In the genomic region with DNA sequence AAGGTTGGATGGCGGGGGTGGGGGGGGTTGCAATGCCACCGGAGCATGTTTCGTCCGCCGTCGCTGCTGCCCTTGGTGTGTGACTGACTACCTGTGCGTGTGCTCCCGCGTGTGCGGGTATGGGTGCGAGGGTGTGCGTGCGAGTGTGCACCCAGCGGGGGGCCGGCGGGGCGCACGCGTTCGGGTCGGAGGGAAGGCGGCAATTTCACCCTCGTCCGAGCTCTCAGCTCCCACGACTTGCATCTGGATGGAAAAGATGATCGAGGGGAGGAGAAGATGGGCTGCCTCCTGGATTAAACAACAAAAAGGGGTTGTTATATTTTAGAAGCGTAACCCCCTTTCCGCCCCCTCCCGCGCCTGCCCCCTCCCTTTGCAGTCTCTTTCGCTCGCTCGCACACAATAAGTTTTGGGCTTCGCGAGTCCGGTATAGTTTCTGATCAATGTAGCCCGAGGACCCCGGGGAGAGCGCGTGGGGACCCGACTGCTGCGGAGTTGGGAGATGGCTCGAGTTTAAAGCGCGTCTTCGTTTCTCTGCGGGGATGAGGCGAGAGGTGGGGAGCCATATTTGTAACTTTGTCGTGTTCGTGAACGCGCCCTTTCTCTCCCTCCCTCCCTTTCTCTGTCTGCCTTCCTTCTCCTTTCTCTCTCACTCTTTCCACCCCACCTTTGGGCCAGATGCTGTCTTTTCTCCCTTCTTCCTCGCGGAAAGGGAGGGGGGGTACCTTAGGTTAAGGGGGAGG, we compare ENCODE assay signal across 8 mouse cellular contexts. TPM values are rescaled to one million over a fixed set of nuclear protein-coding genes. Genes with fewer than 3 reads are reported as not detected.
A peak's percentile ranks its signal among the peaks of the same experiment; 100 is the strongest.
DNase-seq lines count a peak whose midpoint lies in the region; ATAC-seq lines count a peak whose summit lies in the region.

No protein-coding gene starts in this region.

- no peak for ATAC-seq in embryonic facial prominence, embryonic 15.5 days (ENCODE audit: insufficient number of reproducible peaks, low FRiP score, low TSS enrichment, low read depth)
- ATAC-seq in intestine, embryonic 14.5 days (replicated peaks; ENCODE audit: low FRiP score, low TSS enrichment, low read depth): no peak

- peak overlapping the region; percentile 99 for H3K27ac ChIP-seq in embryonic facial prominence, embryonic 15.5 days (replicated peaks)
- peak overlapping the region; percentile 99 for H3K27ac ChIP-seq in intestine, embryonic 14.5 days (ENCODE audit: low read depth)

- under 1% methylated on average over 53 of the region's 54 CpGs for WGBS in embryonic facial prominence, embryonic 15.5 days
- WGBS in intestine, embryonic 14.5 days: under 1% methylated on average over 52 of the region's 54 CpGs

- H3K9me3 ChIP-seq in embryonic facial prominence, embryonic 15.5 days (replicated peaks): no peaks in the 10 kb centered on the region
- H3K9me3 ChIP-seq in intestine, embryonic 14.5 days (ENCODE audit: control insufficient read depth, low read length): no peaks in the 10 kb centered on the region

- peak overlapping the region; percentile 73 for H3K4me2 ChIP-seq in embryonic facial prominence, embryonic 15.5 days (replicated peaks)
- H3K4me2 ChIP-seq in intestine, embryonic 14.5 days (ENCODE audit: low read length): peak overlapping the region; percentile 93

- H3K36me3 ChIP-seq in embryonic facial prominence, embryonic 15.5 days: no peaks in the 10 kb centered on the region
- no peaks in the 10 kb centered on the region for H3K36me3 ChIP-seq in intestine, embryonic 14.5 days (ENCODE audit: control insufficient read depth, insufficient read depth, low read length)

- H3K4me3 ChIP-seq in embryonic facial prominence, embryonic 15.5 days (replicated peaks): peak overlapping the region; percentile 70
- peak overlapping the region; percentile 98 for H3K4me3 ChIP-seq in intestine, embryonic 14.5 days (ENCODE audit: low read depth, low read length)

- H3K9ac ChIP-seq in embryonic facial prominence, embryonic 15.5 days: peak overlapping the region; percentile 92
- peak overlapping the region; percentile 99 for H3K9ac ChIP-seq in intestine, embryonic 14.5 days (ENCODE audit: low read length)

- H3K27me3 ChIP-seq in embryonic facial prominence, embryonic 15.5 days: no peaks in the 10 kb centered on the region
- no peaks in the 10 kb centered on the region for H3K27me3 ChIP-seq in intestine, embryonic 14.5 days (replicated peaks; ENCODE audit: control insufficient read depth, insufficient read depth, low read length)

- peaks cover 28% of the 10 kb centered on the region for H3K4me1 ChIP-seq in embryonic facial prominence, embryonic 15.5 days
- peaks cover 19% of the 10 kb centered on the region; the same call in 1 of the 2 replicates for H3K4me1 ChIP-seq in intestine, embryonic 14.5 days (replicated peaks; ENCODE audit: control insufficient read depth, insufficient read depth, low read length)

- DNase-seq in kidney, adult 11 months: peak; percentile 19
- DNase-seq in kidney, postnatal 14 days: no peak
- DNase-seq in NIH3T3 (ENCODE audit: low read depth): peak; percentile 43
- DNase-seq in intestine, embryonic 14.5 days (ENCODE audit: low spot score): peak; percentile 76
- DNase-seq in lung, postnatal 14 days: peak; percentile 33
- DNase-seq in spleen, adult 12 weeks (ENCODE audit: low spot score): peak; percentile 20
- no peak for DNase-seq in gastrocnemius, adult 8-10 months (ENCODE audit: low spot score in 2 of 2)

RNA-seq across cellular contexts. Expression of gene Anp32a, which starts 0.8 kb away (rescaled TPM):
- 185 and 200 TPM in 2 replicates for polyA plus RNA-seq in embryonic facial prominence, embryonic 15.5 days (2015; fragmentation: Nextera tagmentation; extraction: Ambion mirVana)
- polyA plus RNA-seq in intestine, embryonic 14.5 days (2014; fragmentation: Nextera tagmentation; extraction: Ambion mirVana): 99.8 and 103 TPM in 2 replicates
- total RNA-seq in gastrocnemius, adult 8-10 months (2022): 10 to 100 TPM; 56.9 to 73.2 (median 69.1) TPM

RNA-seq across cellular contexts. Expression of gene Spesp1, which starts 59.9 kb away (rescaled TPM):
- not detected in 2 replicates for polyA plus RNA-seq in embryonic facial prominence, embryonic 15.5 days (2015; fragmentation: Nextera tagmentation; extraction: Ambion mirVana)
- not detected in 2 replicates for polyA plus RNA-seq in intestine, embryonic 14.5 days (2014; fragmentation: Nextera tagmentation; extraction: Ambion mirVana)
- not detected for total RNA-seq in gastrocnemius, adult 8-10 months (2022)

Comparison
In these comparisons a context has a peak if more than half of its experiments do, and no peak if none do; other contexts are left out.
1. DNase-seq: peak in kidney, adult 11 months (single experiment), NIH3T3 (single experiment), intestine, embryonic 14.5 days (single experiment), lung, postnatal 14 days (single experiment) and spleen, adult 12 weeks (single experiment); none in kidney, postnatal 14 days (single experiment) and gastrocnemius, adult 8-10 months (0 of 2).